Mouse (Mus musculus) frontal cortex, postnatal 14 days (tissue): ENCODE measurements around the gene Stk38.
"Not testable (repeated sequence)": the region's sequence is repeated elsewhere in the genome, so short reads cannot be mapped to it uniquely, and the experiment has no call there.

Experiments
- DNase-seq, 2 experiments: peaks; one replicate each; pipeline ENCODE4 v3.0.0; 2022; ENCODE audit warnings: low spot score in 2 of 2

The Stk38 gene

GRCm38 (mm10) chr17:29007641-29008325 is at the start of gene Stk38:
Stk38 (minus strand) TSS chr17:29007995.
- DNase-seq: peak; percentile 79 to 86

GRCm38 (mm10) chr17:29057361-29057890 is 49.6 kb upstream of the Stk38 start:
- DNase-seq: no peak

- no peak for DNase-seq
Observed at GRCm38 (mm10) chr17:29056699-29057151, 48.9 kb upstream of the Stk38 start.

GRCm38 (mm10) chr17:29056207-29056606 is 48.4 kb upstream of the Stk38 start:
- DNase-seq: no peak

GRCm38 (mm10) chr17:29055586-29055985 is 47.8 kb upstream of the Stk38 start:
- DNase-seq: no peak

GRCm38 (mm10) chr17:29054429-29054828 is 46.6 kb upstream of the Stk38 start:
- no peak for DNase-seq

- DNase-seq: no peak
Observed at GRCm38 (mm10) chr17:29053841-29054240, 46.0 kb upstream of the Stk38 start.

GRCm38 (mm10) chr17:29053067-29053466 is 45.3 kb upstream of the Stk38 start:
- no peak for DNase-seq

GRCm38 (mm10) chr17:29050791-29051190 is 43.0 kb upstream of the Stk38 start:
- DNase-seq: no peak

- DNase-seq: no peak
Observed at GRCm38 (mm10) chr17:29049923-29050322, 42.1 kb upstream of the Stk38 start.

GRCm38 (mm10) chr17:29049508-29049889 is 41.7 kb upstream of the Stk38 start:
- DNase-seq: no peak

GRCm38 (mm10) chr17:29048748-29049507 is 41.1 kb upstream of the Stk38 start:
- peak; percentile 77 to 91 for DNase-seq

GRCm38 (mm10) chr17:29047697-29048514 is 40.1 kb upstream of the Stk38 start:
- no peak for DNase-seq

- DNase-seq: no peak
Observed at GRCm38 (mm10) chr17:29046863-29047262, 39.1 kb upstream of the Stk38 start.

- no peak for DNase-seq
Observed at GRCm38 (mm10) chr17:29045741-29046530, 38.1 kb upstream of the Stk38 start.

- DNase-seq: no peak
Observed at GRCm38 (mm10) chr17:29044925-29045319, 37.1 kb upstream of the Stk38 start.

- DNase-seq: no peak
Observed at GRCm38 (mm10) chr17:29044146-29044924, 36.5 kb upstream of the Stk38 start.

- no peak for DNase-seq
Observed at GRCm38 (mm10) chr17:29043583-29043982, 35.8 kb upstream of the Stk38 start.

GRCm38 (mm10) chr17:29042569-29042968 is 34.8 kb upstream of the Stk38 start:
- DNase-seq: no peak

- DNase-seq: not testable (repeated sequence)
Observed at GRCm38 (mm10) chr17:29041632-29042031, 33.8 kb upstream of the Stk38 start.
